Mouse (Mus musculus) kidney, adult 8-10 months (tissue): ENCODE data around the gene Ugt1a5.
"Not testable (repeated sequence)": the region's sequence is repeated elsewhere in the genome, so short reads cannot be mapped to it uniquely, and the experiment has no call there.

ENCODE experiments used
- DNase-seq, 2 experiments: peaks; one replicate each; pipeline ENCODE4 v3.0.0; 2022

Ugt1a5 gene

GRCm38 (mm10) chr1:88165711-88166110 lies at the start of gene Ugt1a5:
TSS of gene Ugt1a5 (plus strand) at chr1:88166012.
- no peak for DNase-seq

- DNase-seq: not testable (repeated sequence)
These were observed 45.3 kb upstream of the Ugt1a5 start for GRCm38 (mm10) chr1:88120550-88120949.

- DNase-seq: peak in 1 of 2 experiments; percentile 67
These were observed 44.3 kb upstream of the Ugt1a5 start for GRCm38 (mm10) chr1:88121521-88121920.

- DNase-seq: not testable (repeated sequence)
These were observed 39.9 kb upstream of the Ugt1a5 start for GRCm38 (mm10) chr1:88125827-88126360.

- not testable (repeated sequence) for DNase-seq
These were observed 36.7 kb upstream of the Ugt1a5 start for GRCm38 (mm10) chr1:88129091-88129490.

- DNase-seq: not testable (repeated sequence)
These were observed 35.6 kb upstream of the Ugt1a5 start for GRCm38 (mm10) chr1:88130223-88130622.

- DNase-seq: no peak
These were observed 31.8 kb upstream of the Ugt1a5 start for GRCm38 (mm10) chr1:88133908-88134456.

GRCm38 (mm10) chr1:88134457-88135011 lies 31.3 kb upstream of the Ugt1a5 start, which contains the start of gene Ugt1a6a:
TSS of gene Ugt1a6a (plus strand) at chr1:88134809.
- DNase-seq: peak in 1 of 2 experiments; percentile 23

- not testable (repeated sequence) for DNase-seq
These were observed 30.4 kb upstream of the Ugt1a5 start for GRCm38 (mm10) chr1:88135229-88135904.

GRCm38 (mm10) chr1:88136646-88137045 lies 29.2 kb upstream of the Ugt1a5 start:
- DNase-seq: no peak

GRCm38 (mm10) chr1:88137264-88137663 lies 28.5 kb upstream of the Ugt1a5 start:
- DNase-seq: no peak

- no peak for DNase-seq
These were observed 27.7 kb upstream of the Ugt1a5 start for GRCm38 (mm10) chr1:88138145-88138544.

GRCm38 (mm10) chr1:88140492-88140891 lies 25.3 kb upstream of the Ugt1a5 start:
- DNase-seq: peak; percentile 79 to 82

- peak; percentile 50 to 82 for DNase-seq
These were observed 21.7 kb upstream of the Ugt1a5 start for GRCm38 (mm10) chr1:88143966-88144675.

GRCm38 (mm10) chr1:88145278-88145677 lies 20.5 kb upstream of the Ugt1a5 start:
- peak; percentile 23 to 40 for DNase-seq

GRCm38 (mm10) chr1:88150133-88150532 lies 15.7 kb upstream of the Ugt1a5 start:
- not testable (repeated sequence) for DNase-seq

- no peak for DNase-seq
These were observed 7.4 kb upstream of the Ugt1a5 start for GRCm38 (mm10) chr1:88158430-88158829.

GRCm38 (mm10) chr1:88172190-88172589 lies 6.4 kb downstream of the Ugt1a5 start:
- not testable (repeated sequence) for DNase-seq

GRCm38 (mm10) chr1:88179657-88180056 lies 13.8 kb downstream of the Ugt1a5 start:
- DNase-seq: peak; percentile 22 to 45

- DNase-seq: no peak
These were observed 20.6 kb downstream of the Ugt1a5 start for GRCm38 (mm10) chr1:88186325-88186935.

- no peak for DNase-seq
These were observed 26.3 kb downstream of the Ugt1a5 start for GRCm38 (mm10) chr1:88192136-88192535.

- DNase-seq: peak; percentile 87 to 93
These were observed 29.9 kb downstream of the Ugt1a5 start for GRCm38 (mm10) chr1:88195687-88196086.

GRCm38 (mm10) chr1:88197443-88197842 lies 31.6 kb downstream of the Ugt1a5 start:
- peak in 1 of 2 experiments; percentile 59 for DNase-seq
